Mouse (Mus musculus) forebrain, embryonic 13.5 days (tissue): Measurements from ENCODE around the gene Nacc2. TPM values are rescaled to one million over a fixed set of nuclear protein-coding genes. Genes with fewer than 3 reads are reported as not detected.

Experiments
- ATAC-seq: fragments of 200-750 bp; cut with Nextera tagmentation; 2 replicates; pipeline ENCODE4 v1.8.0; 2017
- H3K27ac ChIP-seq: fragments of 300-500 bp; sonication (generic); 2 replicates; pipeline ENCODE4 v1.5.1; 2015; ENCODE audit warnings: inconsistent platforms, mild to moderate bottlenecking, moderate library complexity
- H3K27me3 ChIP-seq: fragments of 300-500 bp; sonication (generic); 2 replicates; pipeline ENCODE4 v1.6.1; 2015; ENCODE audit warnings: mild to moderate bottlenecking, inconsistent platforms
- H3K36me3 ChIP-seq: fragments of 300-500 bp; sonication (generic); 2 replicates; pipeline ENCODE4 v1.6.1; 2015; ENCODE audit warnings: mild to moderate bottlenecking, inconsistent platforms; ENCODE audit not compliant: poor library complexity, severe bottlenecking
- H3K4me1 ChIP-seq: fragments of 300-500 bp; sonication (generic); 2 replicates; pipeline ENCODE4 v1.6.1; 2015; ENCODE audit warnings: inconsistent platforms
- H3K4me2 ChIP-seq: fragments of 300-500 bp; sonication (generic); 2 replicates; pipeline ENCODE4 v1.6.1; 2015; ENCODE audit warnings: inconsistent platforms, mild to moderate bottlenecking, moderate library complexity
- H3K4me3 ChIP-seq: fragments of 300-500 bp; sonication (generic); 2 replicates; pipeline ENCODE4 v1.5.1; 2015; ENCODE audit warnings: mild to moderate bottlenecking, inconsistent platforms
- H3K9ac ChIP-seq: fragments of 300-500 bp; sonication (generic); 2 replicates; pipeline ENCODE4 v1.6.1; 2015; ENCODE audit warnings: mild to moderate bottlenecking, inconsistent platforms
- H3K9me3 ChIP-seq: fragments of 300-500 bp; sonication (generic); replicated peaks from 2 replicates; pipeline ENCODE4 v1.6.1; 2016; ENCODE audit warnings: inconsistent platforms
- WGBS: fragments of 180-500 bp; shearing (Covaris S2); methylation state at CpG from one replicate; pipeline ENCODE4 v1.1.7; 2015; 5-methylcytosine and 5-hydroxymethylcytosine counted together
- polyA plus RNA-seq: library from polyadenylated mRNA; unstranded; fragments of >200 nt; fragmentation: Nextera tagmentation; extraction: Ambion mirVana; gene quantifications from 2 replicates; pipeline ENCODE4 v1.2.1, GENCODE M21; 2015

The Nacc2 gene
- polyA plus RNA-seq, 1 experiment from 2014 or later, result 9.4 TPM

DNA sequence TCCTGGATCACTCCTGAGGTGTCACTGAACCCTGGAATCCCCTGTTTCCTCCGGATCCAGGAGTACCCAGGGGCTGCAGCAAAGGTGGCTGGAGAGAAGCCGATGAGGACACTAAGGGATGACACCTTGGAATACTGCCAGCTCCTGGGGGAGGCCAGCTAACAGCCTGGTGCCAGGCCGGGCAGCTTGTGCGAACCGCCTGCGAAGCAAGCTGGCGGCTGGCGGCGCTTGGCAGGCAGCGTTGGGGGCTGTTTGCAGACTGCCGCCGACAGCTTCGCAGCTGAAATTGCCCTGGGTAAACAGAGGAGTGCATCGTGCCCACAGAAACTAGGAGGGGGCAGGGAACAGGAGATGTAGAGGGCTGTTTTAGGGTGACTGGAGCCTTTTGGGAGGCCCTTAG is 83.1 kb downstream of the Nacc2 start:
- Histone ChIP-seq H3K27me3 (0 out of 2 replicates have a peak, but pooled peaks cover 5% of the 10 kb centered on the region), H3K4me1 (peaks cover 7% of the 10 kb centered on the region; the same call in 1 of the 2 replicates), H3K4me2 (no peak overlapping the region; the same call in 1 of the 2 replicates), H3K9ac (no peak overlapping the region), H3K27ac (no peak overlapping the region), H3K9me3 (no peaks in the 10 kb centered on the region), H3K4me3 (no peak overlapping the region), H3K36me3 (no peaks in the 10 kb centered on the region)
- peak; percentile 51; the same call in 1 of the 2 replicates for ATAC-seq
- WGBS, result 50% methylated on average over 14 of the region's 14 CpGs

DNA sequence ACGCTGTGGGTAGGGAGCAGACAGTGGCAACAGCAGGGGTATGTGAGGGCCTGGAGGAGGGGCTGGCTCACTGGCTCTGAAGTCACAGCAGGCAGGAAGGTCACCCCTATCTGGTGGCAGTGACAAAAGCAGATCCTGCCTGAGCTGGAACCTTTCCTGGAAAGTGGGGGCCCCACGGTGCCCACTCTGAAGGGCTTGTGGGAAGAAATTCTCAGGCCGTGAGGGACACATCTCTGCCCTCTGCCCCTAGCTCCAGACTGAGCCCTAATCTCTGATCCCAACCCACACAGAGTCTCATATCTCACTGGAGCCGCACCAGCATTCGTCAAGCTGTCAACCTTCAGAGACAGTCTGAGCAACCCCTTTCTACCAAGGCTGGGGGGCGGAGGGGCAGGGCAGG is 85.6 kb downstream of the Nacc2 start:
- 78% methylated on average over 6 of the region's 6 CpGs for WGBS

DNA sequence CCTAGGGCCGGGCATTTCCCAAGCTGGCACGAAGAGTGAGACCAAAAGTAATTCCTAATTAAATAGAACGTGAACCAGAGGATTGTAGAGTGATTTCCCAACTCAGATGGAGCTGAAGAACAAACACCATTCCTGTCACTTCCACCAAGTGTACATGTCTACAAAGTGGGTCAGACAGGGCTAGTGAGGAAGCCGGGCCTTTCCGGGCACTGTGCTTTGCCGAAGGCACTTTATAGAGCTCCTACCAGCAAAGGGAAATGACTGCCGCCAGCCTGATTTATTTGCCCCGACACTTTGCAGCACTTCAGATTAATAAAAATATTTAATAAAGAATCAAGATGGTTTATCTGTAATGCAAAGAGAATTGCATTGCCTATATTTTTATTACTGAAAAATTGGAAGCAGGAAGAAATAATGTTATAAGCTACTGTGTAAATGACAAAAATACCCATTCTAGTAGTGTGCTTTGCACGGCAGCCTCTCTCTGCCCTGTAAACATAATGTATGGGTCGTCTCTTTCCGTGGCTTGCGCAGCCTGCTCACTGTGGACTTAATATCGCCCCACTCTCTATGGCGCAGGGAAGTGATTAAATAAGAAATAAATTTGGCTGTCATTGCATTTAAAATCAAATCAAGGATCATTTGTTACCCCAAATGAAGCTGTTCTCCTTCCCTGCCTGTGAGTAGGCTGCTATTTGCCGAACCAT is 88.5 kb downstream of the Nacc2 start:
- Histone ChIP-seq H3K4me3 (no peak overlapping the region), H3K27ac (no peak overlapping the region), H3K27me3 (peaks cover 19% of the 10 kb centered on the region; the same call in 1 of the 2 replicates), H3K9me3 (no peaks in the 10 kb centered on the region), H3K4me2 (no peak overlapping the region), H3K36me3 (no peaks in the 10 kb centered on the region), H3K4me1 (no peaks in the 10 kb centered on the region), H3K9ac (no peak overlapping the region)
- ATAC-seq, result no peak
- WGBS, result 90% methylated on average over 15 of the region's 15 CpGs

More for the DNA sequence above, 85.6 kb downstream of the Nacc2 start:
- H3K4me3 ChIP-seq, result no peak overlapping the region
- H3K9ac ChIP-seq, result no peak overlapping the region
- no peaks in the 10 kb centered on the region for H3K9me3 ChIP-seq
- no peaks in the 10 kb centered on the region for H3K36me3 ChIP-seq
- no peak overlapping the region for H3K4me2 ChIP-seq
- H3K27ac ChIP-seq, result no peak overlapping the region
- H3K4me1 ChIP-seq, result peaks cover 7% of the 10 kb centered on the region; the same call in 1 of the 2 replicates
- H3K27me3 ChIP-seq, result peaks cover 12% of the 10 kb centered on the region; the same call in 1 of the 2 replicates
- ATAC-seq, result no peak

DNA sequence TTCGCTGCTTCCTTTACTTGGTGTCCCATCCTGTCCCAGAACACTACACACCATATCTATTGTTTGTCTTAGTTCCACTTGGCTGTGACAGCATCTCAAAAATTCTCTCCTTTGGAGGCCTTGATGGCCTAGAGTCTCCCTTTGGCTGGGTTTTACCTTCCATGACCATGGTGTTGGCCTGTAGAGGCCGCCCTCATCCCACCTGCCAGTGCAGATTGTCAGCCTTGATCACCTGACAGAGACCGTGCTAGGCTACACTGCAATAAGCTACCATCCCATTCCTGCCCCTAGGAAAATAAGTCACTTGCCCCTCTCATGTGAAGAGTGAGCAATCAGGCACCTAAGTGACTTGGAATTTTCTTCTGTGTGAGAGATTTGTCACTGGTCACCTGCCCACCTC is 92.7 kb downstream of the Nacc2 start:
- no peaks in the 10 kb centered on the region for H3K9me3 ChIP-seq
- H3K4me3 ChIP-seq, result no peak overlapping the region
- no peak overlapping the region for H3K4me2 ChIP-seq
- H3K27me3 ChIP-seq, result peaks cover 16% of the 10 kb centered on the region; the same call in 1 of the 2 replicates
- no peak overlapping the region for H3K27ac ChIP-seq
- no peaks in the 10 kb centered on the region for H3K36me3 ChIP-seq
- no peak overlapping the region for H3K9ac ChIP-seq
- 48% methylated on average over 3 of the region's 3 CpGs for WGBS
- no peaks in the 10 kb centered on the region for H3K4me1 ChIP-seq
- ATAC-seq, result no peak

DNA sequence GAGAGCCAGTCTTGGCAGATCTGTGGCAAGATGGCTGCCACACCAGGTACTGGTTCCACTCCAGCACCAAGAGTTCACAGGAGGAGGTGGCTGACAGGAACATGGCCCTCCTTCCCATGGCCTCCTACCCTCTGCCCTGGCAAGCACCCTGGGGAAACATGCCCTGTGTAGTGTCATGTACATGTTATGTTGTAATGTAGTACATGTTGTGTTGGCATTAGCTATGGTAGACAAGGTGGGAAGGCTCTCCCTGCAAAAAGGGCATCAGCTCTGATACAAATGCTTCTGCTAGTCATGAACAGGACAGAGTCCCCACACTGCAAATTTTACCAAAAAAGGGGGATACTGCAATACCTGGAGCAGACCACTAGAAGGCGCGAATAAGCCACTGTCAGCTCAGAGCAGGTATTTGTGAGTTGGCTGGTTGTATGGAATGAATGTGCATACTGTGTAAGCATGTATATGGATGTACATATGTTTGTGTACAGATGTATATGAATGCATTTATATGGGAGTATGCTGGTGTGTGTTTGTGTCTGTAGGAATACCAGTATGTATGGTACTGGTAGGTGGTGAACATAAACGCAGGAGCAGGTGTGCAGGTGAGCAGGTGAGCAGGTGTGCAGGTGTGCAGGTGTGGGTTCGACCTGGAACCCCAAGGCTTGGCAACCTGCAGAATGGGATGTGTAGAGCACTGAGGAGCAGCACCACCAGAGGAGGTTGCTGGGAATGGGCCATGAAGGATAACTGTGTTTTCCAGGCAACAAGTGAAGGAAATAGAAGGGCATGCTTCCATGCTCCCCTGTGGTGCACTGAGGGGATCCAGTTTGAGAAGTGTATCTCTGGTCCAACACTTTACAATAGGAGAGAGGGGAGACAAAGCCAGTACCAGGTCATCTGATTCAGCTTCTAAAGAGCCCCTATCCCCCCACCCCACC is 98.6 kb downstream of the Nacc2 start:
- no peaks in the 10 kb centered on the region for H3K9me3 ChIP-seq
- no peak overlapping the region for H3K4me2 ChIP-seq
- H3K36me3 ChIP-seq, result no peaks in the 10 kb centered on the region
- no peak overlapping the region for H3K9ac ChIP-seq
- 36% methylated on average over 4 of the region's 4 CpGs for WGBS
- no peak for ATAC-seq
- H3K27ac ChIP-seq, result no peak overlapping the region
- 0 out of 2 replicates have a peak, but pooled peaks cover 2% of the 10 kb centered on the region for H3K27me3 ChIP-seq
- peaks cover 16% of the 10 kb centered on the region for H3K4me1 ChIP-seq
- H3K4me3 ChIP-seq, result no peak overlapping the region

DNA sequence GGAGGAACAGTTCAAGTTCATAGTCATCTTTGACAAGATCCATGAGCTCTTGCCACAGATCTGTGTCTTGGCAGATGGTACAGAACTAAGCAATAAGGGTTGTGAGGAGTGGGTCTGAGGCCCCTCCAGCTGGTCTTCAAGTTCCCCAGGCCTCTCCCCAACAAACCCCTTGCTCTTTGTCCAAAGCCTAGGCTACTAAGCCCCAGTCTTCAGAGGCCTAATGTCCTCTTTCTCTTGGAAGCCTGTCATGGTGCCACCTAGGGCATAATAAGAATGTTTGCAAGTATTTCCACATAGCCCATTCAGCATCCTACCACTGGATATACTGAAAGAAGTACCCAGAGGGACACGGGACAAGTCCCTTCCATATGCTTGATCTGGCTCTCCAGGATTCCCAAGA is 100.4 kb downstream of the Nacc2 start:
- peaks cover 3% of the 10 kb centered on the region; the same call in 1 of the 2 replicates for H3K36me3 ChIP-seq
- 79% methylated on average over 1 of the region's 1 CpGs for WGBS
- no peak for ATAC-seq
- no peaks in the 10 kb centered on the region for H3K9me3 ChIP-seq
- H3K4me3 ChIP-seq, result no peak overlapping the region
- H3K4me1 ChIP-seq, result peaks cover 16% of the 10 kb centered on the region
- H3K27ac ChIP-seq, result no peak overlapping the region
- H3K4me2 ChIP-seq, result no peak overlapping the region
- H3K9ac ChIP-seq, result no peak overlapping the region
- H3K27me3 ChIP-seq, result 0 out of 2 replicates have a peak, but pooled peaks cover 2% of the 10 kb centered on the region

DNA sequence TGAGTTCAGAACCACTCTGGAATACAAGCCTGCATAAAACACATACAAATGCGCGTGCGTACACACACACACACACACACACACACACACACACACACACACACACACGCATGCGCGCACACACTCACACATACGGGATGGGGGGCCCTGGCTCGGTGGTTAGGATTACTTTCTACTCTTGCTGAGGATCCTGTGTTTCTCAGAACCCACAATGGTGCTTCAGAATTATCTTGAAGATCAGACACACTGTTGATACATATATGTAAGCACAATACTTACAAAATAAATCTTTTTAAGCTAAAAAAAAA is 100.8 kb downstream of the Nacc2 start:
- peaks cover 16% of the 10 kb centered on the region for H3K4me1 ChIP-seq
- peak overlapping the region; percentile 48; the same call in 1 of the 2 replicates for H3K4me2 ChIP-seq
- no peaks in the 10 kb centered on the region for H3K9me3 ChIP-seq
- H3K27me3 ChIP-seq, result 0 out of 2 replicates have a peak, but pooled peaks cover 2% of the 10 kb centered on the region
- no peak for ATAC-seq
- H3K36me3 ChIP-seq, result peaks cover 3% of the 10 kb centered on the region; the same call in 1 of the 2 replicates
- no peak overlapping the region for H3K9ac ChIP-seq
- no peak overlapping the region for H3K27ac ChIP-seq
- no peak overlapping the region for H3K4me3 ChIP-seq
- 84% methylated on average over 8 of the region's 8 CpGs for WGBS

DNA sequence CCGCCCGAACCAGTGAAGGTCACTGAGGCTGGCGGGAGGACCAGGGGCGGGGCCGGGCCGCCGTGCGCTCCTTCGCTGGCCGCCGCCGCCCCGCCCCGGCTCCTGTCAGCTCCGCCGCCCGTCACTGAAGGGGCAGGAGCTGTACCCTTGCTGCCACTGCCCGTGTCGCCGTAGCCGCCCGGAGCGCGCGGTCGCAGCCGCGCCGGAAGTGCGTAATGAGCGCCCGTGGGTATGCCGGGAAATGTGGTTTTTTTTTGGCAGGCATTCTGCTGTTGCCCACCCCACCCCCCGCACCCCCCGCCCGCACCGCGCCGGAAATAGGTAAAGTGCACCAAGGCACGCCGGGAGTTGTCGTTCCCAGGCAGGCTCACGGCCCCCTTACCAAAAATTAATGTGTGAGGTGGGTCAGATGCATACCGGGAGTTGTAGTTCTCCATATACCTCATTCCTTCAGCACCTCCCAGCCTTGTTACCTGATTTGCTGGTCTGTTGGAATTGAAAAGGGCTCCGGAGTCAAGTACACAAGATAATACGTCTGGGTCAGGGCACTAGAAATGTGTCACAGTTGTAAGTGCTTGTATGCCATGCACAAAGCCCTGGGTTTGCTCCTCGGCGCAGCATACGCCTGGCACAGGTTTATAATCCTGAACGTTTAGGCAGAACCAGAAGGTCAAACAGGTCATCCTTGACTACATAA is 101.3 kb downstream of the Nacc2 start, which contains the start of gene Ubac1:
Gene Ubac1 (minus strand): TSS at position 187 of the 697 bp plus-strand sequence.
- 6% methylated on average over 49 of the region's 50 CpGs for WGBS
- Histone ChIP-seq H3K9ac (peak within 1 kb of the TSS; percentile 79), H3K27ac (peak within 1 kb of the TSS; percentile 79), H3K9me3 (no peaks in the 10 kb centered on the region), H3K4me2 (peak within 1 kb of the TSS; percentile 95), H3K36me3 (peaks cover 3% of the 10 kb centered on the region; the same call in 1 of the 2 replicates), H3K27me3 (0 out of 2 replicates have a peak, but pooled peaks cover 2% of the 10 kb centered on the region), H3K4me1 (peaks cover 16% of the 10 kb centered on the region), H3K4me3 (peak within 1 kb of the TSS; percentile 85)
- peak; percentile 95 for ATAC-seq

DNA sequence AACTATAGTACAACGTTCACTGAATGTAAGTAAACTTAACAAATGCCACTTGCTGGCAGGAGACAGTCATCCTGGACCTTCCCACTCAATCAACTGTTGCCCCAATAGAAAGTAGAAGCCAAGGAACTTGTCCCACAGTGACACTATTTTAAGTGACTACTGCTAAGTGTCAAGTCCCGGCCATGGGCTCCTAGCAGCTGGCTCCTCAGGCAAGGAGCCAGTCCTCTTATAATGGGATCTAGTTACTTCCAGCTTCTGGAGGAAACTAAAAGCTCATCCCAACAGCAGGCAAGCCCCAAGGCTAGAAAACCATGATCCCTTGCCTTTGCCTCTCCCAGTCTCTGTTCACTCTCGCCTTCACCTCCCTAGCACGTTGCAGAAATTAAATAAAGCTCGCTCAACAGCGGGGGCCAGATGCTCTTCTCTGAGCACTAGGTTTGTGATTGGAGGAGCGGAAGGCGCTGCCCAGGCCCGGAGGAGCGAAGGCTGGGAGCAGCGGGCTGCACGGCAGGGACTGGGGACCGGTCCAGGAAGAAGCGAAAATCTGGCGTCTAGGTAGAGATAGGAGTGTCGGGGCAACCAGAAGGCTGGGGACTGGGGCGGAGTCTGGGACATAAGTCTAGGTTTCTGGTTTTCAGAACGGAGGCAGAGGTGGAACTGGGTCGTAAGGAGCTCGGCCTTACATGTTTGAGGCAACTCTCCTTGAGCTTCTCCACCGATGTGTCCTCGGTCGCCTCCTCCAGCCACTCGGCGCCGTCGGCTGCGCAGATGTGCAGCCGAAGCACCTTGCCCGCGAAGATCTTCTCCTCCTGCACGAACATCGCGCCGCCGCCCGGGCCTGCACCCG is 102.1 kb downstream of the Nacc2 start:
- WGBS, result 2% methylated on average over 38 of the region's 38 CpGs
- Histone ChIP-seq H3K27ac (peak overlapping the region; percentile 79), H3K27me3 (0 out of 2 replicates have a peak, but pooled peaks cover 2% of the 10 kb centered on the region), H3K4me1 (peaks cover 16% of the 10 kb centered on the region), H3K36me3 (peaks cover 3% of the 10 kb centered on the region; the same call in 1 of the 2 replicates), H3K9me3 (no peaks in the 10 kb centered on the region), H3K4me2 (peak overlapping the region; percentile 95), H3K9ac (peak overlapping the region; percentile 79), H3K4me3 (peak overlapping the region; percentile 85)
- no peak; the same call in none of the 2 replicates for ATAC-seq

DNA sequence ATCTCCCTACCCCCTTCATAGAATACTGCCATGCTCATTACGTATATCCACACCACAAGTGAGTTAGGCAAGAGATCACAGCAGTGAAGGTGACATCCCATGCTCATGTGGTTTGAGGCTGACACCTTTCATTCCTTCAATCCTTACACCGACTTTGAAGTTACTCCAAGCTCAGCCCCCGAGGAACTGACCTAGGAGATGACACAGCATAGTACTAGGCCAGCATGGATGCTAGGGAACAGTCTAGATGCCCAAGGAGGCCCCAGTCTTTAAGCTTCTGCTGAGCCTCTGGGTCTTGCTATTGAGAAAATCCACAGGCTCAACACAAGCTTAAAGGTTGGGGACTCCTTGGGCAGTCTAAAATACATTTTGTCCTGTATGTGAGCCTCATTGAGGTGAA is 103.1 kb downstream of the Nacc2 start:
- Histone ChIP-seq H3K4me3 (no peak overlapping the region), H3K27ac (no peak overlapping the region), H3K27me3 (no peaks in the 10 kb centered on the region), H3K4me2 (peak overlapping the region; percentile 95), H3K36me3 (peaks cover 13% of the 10 kb centered on the region), H3K9ac (no peak overlapping the region), H3K9me3 (no peaks in the 10 kb centered on the region), H3K4me1 (peaks cover 16% of the 10 kb centered on the region)
- WGBS, result 87% methylated on average over 3 of the region's 3 CpGs
- no peak for ATAC-seq

DNA sequence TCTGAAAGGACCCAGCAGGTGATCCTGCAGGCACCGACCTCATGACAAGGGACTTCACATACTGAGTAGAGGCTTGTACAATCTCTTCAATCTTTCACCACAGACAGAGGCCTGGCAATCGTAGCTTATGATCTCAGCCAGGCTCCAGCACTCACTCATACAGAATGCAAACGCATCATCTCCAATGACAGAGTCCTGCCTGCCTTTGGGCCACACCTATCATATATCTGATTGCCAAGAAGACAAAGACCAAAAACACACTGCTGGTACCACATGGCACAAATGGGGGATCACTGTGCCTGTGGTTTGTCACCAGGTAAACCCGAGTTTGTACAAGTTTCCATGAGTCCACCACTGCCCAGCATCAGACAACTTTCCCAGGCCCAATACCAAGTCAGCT is 105.7 kb downstream of the Nacc2 start:
- Histone ChIP-seq H3K27ac (no peak overlapping the region), H3K36me3 (peaks cover 37% of the 10 kb centered on the region), H3K9me3 (no peaks in the 10 kb centered on the region), H3K9ac (peak overlapping the region; percentile 30; the same call in 1 of the 2 replicates), H3K4me2 (no peak overlapping the region), H3K4me3 (no peak overlapping the region), H3K4me1 (peaks cover 16% of the 10 kb centered on the region), H3K27me3 (no peaks in the 10 kb centered on the region)
- ATAC-seq, result no peak
- WGBS, result 81% methylated on average over 4 of the region's 4 CpGs
